Mouse (Mus musculus): ENCODE data around the gene Eppin. TPM values are rescaled to one million over a fixed set of nuclear protein-coding genes. Genes with fewer than 3 reads are reported as not detected.
A peak's percentile ranks its signal among the peaks of the same experiment; 100 is the strongest.

Eppin gene
- polyA plus RNA-seq, 1 experiment from 2014 or later: not detected

GRCm38 (mm10) chr2:164563339-164564038 is 29.9 kb downstream of the Eppin start:
- no peaks in the 10 kb centered on the region for H3K4me1 ChIP-seq (replicated peaks; ENCODE audit: control insufficient read depth, insufficient read depth, low read length)
- peak; percentile 43 for ATAC-seq
- H3K36me3 ChIP-seq (ENCODE audit: control insufficient read depth, insufficient read depth): no peaks in the 10 kb centered on the region
- H3K27ac ChIP-seq (ENCODE audit: low read depth, low read length): no peak overlapping the region
- H3K27me3 ChIP-seq (replicated peaks; ENCODE audit: control insufficient read depth, insufficient read depth, low read length): no peaks in the 10 kb centered on the region
- TF ChIP-seq CTCF (IDR thresholded peaks at IDR 0.05; ENCODE audit: low read depth): peak; percentile 80
- 1% methylated on average over 32 of the region's 32 CpGs for WGBS
- H3K4me2 ChIP-seq (replicated peaks; ENCODE audit: low read depth): peak overlapping the region; percentile 91
- peak overlapping the region; percentile 53 for H3K9ac ChIP-seq (ENCODE audit: low read depth, low read length)
- peak overlapping the region; percentile 45 for H3K4me3 ChIP-seq (ENCODE audit: low read depth, low read length)
- no peaks in the 10 kb centered on the region for H3K9me3 ChIP-seq (ENCODE audit: control insufficient read depth)

DNA sequence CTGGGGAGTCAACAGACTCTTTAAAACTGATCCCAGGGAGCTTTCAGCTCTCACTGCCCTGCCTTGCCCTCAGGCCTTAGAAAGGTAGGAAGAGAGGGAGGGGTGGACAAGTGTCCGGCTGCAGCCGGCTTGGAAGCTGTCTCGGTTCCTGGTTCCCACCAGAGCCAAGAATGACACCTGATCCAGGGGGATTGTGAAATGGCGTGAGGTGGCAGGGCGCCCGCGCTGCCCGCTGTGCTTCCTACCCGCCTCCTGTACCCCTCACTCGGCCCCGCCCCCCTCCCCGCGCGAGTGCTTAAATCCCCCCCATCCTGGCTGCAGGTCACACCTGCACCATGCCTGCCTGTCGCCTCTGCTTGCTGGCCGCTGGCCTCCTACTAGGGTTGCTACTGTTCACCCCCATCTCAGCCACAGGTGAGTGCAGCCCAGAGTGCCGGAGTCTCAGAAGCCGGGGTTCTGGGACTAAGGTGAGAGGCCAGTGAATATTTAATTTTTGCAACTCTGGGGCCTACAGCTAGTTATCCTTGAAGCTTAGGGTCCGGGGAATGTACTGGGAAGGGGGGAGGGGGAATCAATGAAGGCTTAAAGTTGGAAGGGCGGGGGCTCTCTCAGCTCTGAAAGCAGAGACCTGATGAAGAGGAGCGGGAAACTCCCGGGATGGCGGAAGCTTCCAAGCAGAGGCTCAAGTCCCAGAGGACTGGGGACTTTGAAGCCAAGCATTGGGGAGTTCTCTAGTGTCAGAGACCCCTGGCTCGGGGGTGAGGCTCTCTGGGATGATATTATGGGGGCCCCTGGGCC is 30.8 kb downstream of the Eppin start, which contains the start of gene Wfdc2:
Wfdc2 (plus strand) TSS at position 23 of the 798 bp plus-strand sequence.
- ATAC-seq: no peak
- Histone ChIP-seq H3K4me1 (replicated peaks; ENCODE audit: control insufficient read depth, insufficient read depth, low read length) (no peaks in the 10 kb centered on the region), H3K9ac (ENCODE audit: low read depth, low read length) (peak within 1 kb of the TSS; percentile 53; the same call in 1 of the 2 replicates), H3K4me2 (replicated peaks; ENCODE audit: low read depth) (peak within 1 kb of the TSS; percentile 91), H3K4me3 (ENCODE audit: low read depth, low read length) (peak within 1 kb of the TSS; percentile 45), H3K27me3 (replicated peaks; ENCODE audit: control insufficient read depth, insufficient read depth, low read length) (no peaks in the 10 kb centered on the region), H3K9me3 (ENCODE audit: control insufficient read depth) (no peaks in the 10 kb centered on the region), H3K27ac (ENCODE audit: low read depth, low read length) (no peak within 1 kb of the TSS), H3K36me3 (ENCODE audit: control insufficient read depth, insufficient read depth) (no peaks in the 10 kb centered on the region)
- TF ChIP-seq CTCF (IDR thresholded peaks at IDR 0.05; ENCODE audit: low read depth): no peak
- 19% methylated on average over 24 of the region's 24 CpGs for WGBS

GRCm38 (mm10) chr2:164560106-164560505 is 33.3 kb downstream of the Eppin start:
- Histone ChIP-seq H3K4me2 (replicated peaks; ENCODE audit: low read depth) (no peak overlapping the region), H3K9me3 (ENCODE audit: control insufficient read depth) (no peaks in the 10 kb centered on the region), H3K27ac (ENCODE audit: low read depth, low read length) (no peak overlapping the region), H3K36me3 (ENCODE audit: control insufficient read depth, insufficient read depth) (no peaks in the 10 kb centered on the region), H3K27me3 (replicated peaks; ENCODE audit: control insufficient read depth, insufficient read depth, low read length) (no peaks in the 10 kb centered on the region), H3K4me3 (ENCODE audit: low read depth, low read length) (no peak overlapping the region), H3K4me1 (replicated peaks; ENCODE audit: control insufficient read depth, insufficient read depth, low read length) (no peaks in the 10 kb centered on the region), H3K9ac (ENCODE audit: low read depth, low read length) (no peak overlapping the region)
- no peak for ATAC-seq
- 82% methylated on average over 8 of the region's 8 CpGs for WGBS
- TF ChIP-seq CTCF (IDR thresholded peaks at IDR 0.05; ENCODE audit: low read depth): no peak

DNA sequence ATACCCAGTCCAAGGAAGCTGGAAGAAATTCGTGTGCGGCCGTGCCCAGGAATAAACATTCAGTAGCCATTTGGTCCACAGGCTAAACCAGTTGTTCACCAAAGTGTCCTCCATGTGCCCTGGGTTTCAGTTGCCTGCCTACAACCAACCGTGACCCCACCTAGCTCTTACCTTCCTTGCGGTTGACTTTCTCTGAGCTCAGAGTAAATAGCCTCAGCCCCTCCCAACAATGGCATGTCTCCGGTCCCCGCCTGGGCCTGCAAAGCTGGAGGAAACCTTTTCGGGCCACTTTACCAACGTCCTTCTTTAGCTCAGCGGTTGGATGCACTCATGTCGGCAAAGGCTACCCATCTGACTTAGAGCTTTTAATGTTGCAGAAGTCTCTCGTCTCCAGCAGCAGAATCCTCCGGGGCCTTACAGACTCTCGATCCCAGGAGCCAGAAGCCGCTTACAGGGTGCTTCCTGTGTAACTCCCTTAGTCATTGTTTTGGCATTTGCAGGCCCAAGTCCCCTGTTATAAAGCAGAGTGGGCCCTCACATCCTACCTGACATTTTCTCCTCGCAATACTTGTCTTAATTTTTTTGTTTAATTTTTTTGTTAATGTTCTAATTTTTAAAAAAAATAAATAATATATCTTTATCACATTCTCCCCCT is 34.3 kb downstream of the Eppin start:
- no peaks in the 10 kb centered on the region for H3K9me3 ChIP-seq (ENCODE audit: control insufficient read depth)
- H3K4me1 ChIP-seq (replicated peaks; ENCODE audit: control insufficient read depth, insufficient read depth, low read length): no peaks in the 10 kb centered on the region
- H3K27me3 ChIP-seq (replicated peaks; ENCODE audit: control insufficient read depth, insufficient read depth, low read length): no peaks in the 10 kb centered on the region
- H3K4me2 ChIP-seq (replicated peaks; ENCODE audit: low read depth): no peak overlapping the region
- no peaks in the 10 kb centered on the region for H3K36me3 ChIP-seq (ENCODE audit: control insufficient read depth, insufficient read depth)
- no peak for TF ChIP-seq CTCF (IDR thresholded peaks at IDR 0.05; ENCODE audit: low read depth)
- no peak for ATAC-seq
- no peak overlapping the region for H3K9ac ChIP-seq (ENCODE audit: low read depth, low read length)
- no peak overlapping the region for H3K27ac ChIP-seq (ENCODE audit: low read depth, low read length)
- H3K4me3 ChIP-seq (ENCODE audit: low read depth, low read length): no peak overlapping the region
- 26% methylated on average over 16 of the region's 16 CpGs for WGBS

- Histone ChIP-seq H3K27me3 (replicated peaks; ENCODE audit: control insufficient read depth, insufficient read depth, low read length) (no peaks in the 10 kb centered on the region), H3K27ac (ENCODE audit: low read depth, low read length) (no peak overlapping the region), H3K9me3 (ENCODE audit: control insufficient read depth) (no peaks in the 10 kb centered on the region), H3K4me3 (ENCODE audit: low read depth, low read length) (no peak overlapping the region), H3K9ac (ENCODE audit: low read depth, low read length) (no peak overlapping the region), H3K36me3 (ENCODE audit: control insufficient read depth, insufficient read depth) (no peaks in the 10 kb centered on the region), H3K4me1 (replicated peaks; ENCODE audit: control insufficient read depth, insufficient read depth, low read length) (no peaks in the 10 kb centered on the region), H3K4me2 (replicated peaks; ENCODE audit: low read depth) (no peak overlapping the region)
- no peak for ATAC-seq
- WGBS: 75% methylated on average over 8 of the region's 8 CpGs
- TF ChIP-seq CTCF (IDR thresholded peaks at IDR 0.05; ENCODE audit: low read depth): no peak
Measured at GRCm38 (mm10) chr2:164558426-164558825, 35.0 kb downstream of the Eppin start.

DNA sequence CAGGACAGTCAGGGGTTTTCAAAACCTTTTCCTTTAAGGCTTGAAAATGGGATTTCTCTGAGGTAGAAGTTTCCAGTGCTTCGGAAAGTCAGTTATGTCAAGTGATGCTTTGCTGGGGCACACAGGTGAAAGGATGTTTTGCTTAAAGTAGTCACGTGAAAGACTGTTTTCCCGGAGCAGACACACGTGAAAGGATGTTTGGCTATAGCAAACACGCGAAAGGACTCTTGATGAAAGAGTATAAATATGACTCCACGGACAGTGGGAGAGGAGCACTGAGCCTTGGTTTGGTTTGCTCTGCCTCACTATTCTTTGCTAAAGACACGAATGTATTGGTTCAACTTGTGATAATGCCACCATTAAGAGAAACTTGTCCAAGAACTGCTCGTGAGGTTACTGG is 41.9 kb downstream of the Eppin start:
- H3K4me2 ChIP-seq (replicated peaks; ENCODE audit: low read depth): no peak overlapping the region
- no peaks in the 10 kb centered on the region for H3K27me3 ChIP-seq (replicated peaks; ENCODE audit: control insufficient read depth, insufficient read depth, low read length)
- WGBS: 85% methylated on average over 9 of the region's 9 CpGs
- no peak overlapping the region for H3K27ac ChIP-seq (ENCODE audit: low read depth, low read length)
- H3K9me3 ChIP-seq (ENCODE audit: control insufficient read depth): no peaks in the 10 kb centered on the region
- no peak overlapping the region for H3K9ac ChIP-seq (ENCODE audit: low read depth, low read length)
- no peak for TF ChIP-seq CTCF (IDR thresholded peaks at IDR 0.05; ENCODE audit: low read depth)
- no peak for ATAC-seq
- H3K4me3 ChIP-seq (ENCODE audit: low read depth, low read length): no peak overlapping the region
- no peaks in the 10 kb centered on the region for H3K4me1 ChIP-seq (replicated peaks; ENCODE audit: control insufficient read depth, insufficient read depth, low read length)
- H3K36me3 ChIP-seq (ENCODE audit: control insufficient read depth, insufficient read depth): no peaks in the 10 kb centered on the region
